Mouse (Mus musculus) T-cell, adult 2 months (primary cell): ENCODE measurements around the gene Nde1.

Experiments used
- DNase-seq: peaks from one replicate; pipeline ENCODE4 v3.0.0; 2022; ENCODE audit warnings: low spot score

Gene Nde1

GRCm38 (mm10) chr16:14163731-14164130, 656 bp downstream of the Nde1 start:
- no peak for DNase-seq

GRCm38 (mm10) chr16:14166490-14166889, 3.4 kb downstream of the Nde1 start:
- no peak for DNase-seq

- no peak for DNase-seq
These were observed 6.6 kb downstream of the Nde1 start for GRCm38 (mm10) chr16:14169706-14170105.

- no peak for DNase-seq
These were observed 15.0 kb downstream of the Nde1 start for GRCm38 (mm10) chr16:14178041-14178440.

- no peak for DNase-seq
These were observed 17.2 kb downstream of the Nde1 start for GRCm38 (mm10) chr16:14180163-14180733.

GRCm38 (mm10) chr16:14182360-14182759, 19.3 kb downstream of the Nde1 start:
- no peak for DNase-seq

GRCm38 (mm10) chr16:14183856-14184255, 20.8 kb downstream of the Nde1 start:
- no peak for DNase-seq

GRCm38 (mm10) chr16:14185516-14185915, 22.4 kb downstream of the Nde1 start:
- no peak for DNase-seq

- DNase-seq: no peak
These were observed 31.3 kb downstream of the Nde1 start for GRCm38 (mm10) chr16:14194164-14194950.

GRCm38 (mm10) chr16:14195427-14195826, 32.4 kb downstream of the Nde1 start:
- DNase-seq: peak; percentile 33

- no peak for DNase-seq
These were observed 35.7 kb downstream of the Nde1 start for GRCm38 (mm10) chr16:14198798-14199197.

GRCm38 (mm10) chr16:14215156-14215555, 52.1 kb downstream of the Nde1 start:
- no peak for DNase-seq

- DNase-seq: peak; percentile 47
These were observed 74.1 kb downstream of the Nde1 start for GRCm38 (mm10) chr16:14237100-14237723.

GRCm38 (mm10) chr16:14242059-14242458, 79.0 kb downstream of the Nde1 start:
- no peak for DNase-seq
